Mouse (Mus musculus): ENCODE measurements at regions not wholly inside any gene's neighbourhood (a gene's known extent, or its start where the extent isn't known, plus 50 kb on each side); places are given as distances from the start of the nearest gene placed in this dataset.

GRCm38 (mm10) chr1:35825531-35825966, 242.7 kb upstream of the Hs6st1 start:
- TF ChIP-seq EP300 (IDR thresholded peaks at IDR 0.05; ENCODE audit: insufficient read depth, low read depth, low read length) = peak; percentile 27; the same call in 1 of the 2 replicates
- TF ChIP-seq CTCF (IDR thresholded peaks at IDR 0.05; ENCODE audit: low read depth, low read length) = no peak
- TF ChIP-seq POLR2A (IDR thresholded peaks at IDR 0.05; ENCODE audit: insufficient read depth, low read length) = no peak

Measured in ES-Bruce4 (cell line).